Mouse (Mus musculus) gastrocnemius, postnatal 4 days (tissue): ENCODE measurements at regions not wholly inside any gene's neighbourhood (a gene's known extent, or its start where the extent isn't known, plus 50 kb on each side); places are given as distances from the start of the nearest gene placed in this dataset.

ENCODE experiments used
- DNase-seq, 2 experiments: peaks; one replicate each; pipeline ENCODE4 v3.0.0; 2021 to 2022; ENCODE audit warnings: low spot score in 2 of 2, mixed read lengths in 2 of 2

GRCm38 (mm10) chr2:80717979-80718378 is 100.9 kb downstream of the Nup35 start:
- DNase-seq = no peak

- no peak for DNase-seq
These were observed 107.0 kb downstream of the Nup35 start for GRCm38 (mm10) chr2:80724085-80724484.

- DNase-seq = no peak
These were observed 114.3 kb downstream of the Nup35 start for GRCm38 (mm10) chr2:80731324-80731723.

GRCm38 (mm10) chr2:80746737-80747136 is 129.7 kb downstream of the Nup35 start:
- no peak for DNase-seq

- no peak for DNase-seq
These were observed 145.1 kb downstream of the Nup35 start for GRCm38 (mm10) chr2:80762013-80762612.

GRCm38 (mm10) chr2:80771176-80771575 is 154.1 kb downstream of the Nup35 start:
- no peak for DNase-seq

GRCm38 (mm10) chr2:80772455-80772854 is 155.4 kb downstream of the Nup35 start:
- no peak for DNase-seq

GRCm38 (mm10) chr2:80786370-80786769 is 169.3 kb downstream of the Nup35 start:
- no peak for DNase-seq

GRCm38 (mm10) chr2:80793345-80794147 is 176.5 kb downstream of the Nup35 start:
- no peak for DNase-seq

- no peak for DNase-seq
These were observed 177.1 kb downstream of the Nup35 start for GRCm38 (mm10) chr2:80794148-80794507.

GRCm38 (mm10) chr2:80819268-80819667 is 202.2 kb downstream of the Nup35 start:
- DNase-seq = no peak

GRCm38 (mm10) chr2:80851056-80851455 is 234.0 kb downstream of the Nup35 start:
- DNase-seq = peak in 1 of 2 experiments; percentile 51

GRCm38 (mm10) chr2:80855214-80855613 is 238.2 kb downstream of the Nup35 start:
- no peak for DNase-seq

- DNase-seq = no peak
These were observed 253.0 kb downstream of the Nup35 start for GRCm38 (mm10) chr2:80870046-80870445.

GRCm38 (mm10) chr2:80870458-80870857 is 253.4 kb downstream of the Nup35 start:
- DNase-seq = no peak

GRCm38 (mm10) chr2:80871356-80871755 is 254.3 kb downstream of the Nup35 start:
- DNase-seq = no peak

GRCm38 (mm10) chr2:80878437-80878836 is 261.4 kb downstream of the Nup35 start:
- no peak for DNase-seq

GRCm38 (mm10) chr2:80884231-80884630 is 267.2 kb downstream of the Nup35 start:
- no peak for DNase-seq

- DNase-seq = no peak
These were observed 285.0 kb downstream of the Nup35 start for GRCm38 (mm10) chr2:80902050-80902449.

- DNase-seq = no peak
These were observed 296.4 kb downstream of the Nup35 start for GRCm38 (mm10) chr2:80913478-80913877.

- no peak for DNase-seq
These were observed 328.5 kb downstream of the Nup35 start for GRCm38 (mm10) chr2:80945521-80945920.

- DNase-seq = no peak
These were observed 349.7 kb downstream of the Nup35 start for GRCm38 (mm10) chr2:80966766-80967165.

GRCm38 (mm10) chr2:80967260-80967659 is 350.2 kb downstream of the Nup35 start:
- DNase-seq = no peak
